Mouse (Mus musculus) gastrocnemius, postnatal 14 days (tissue): Measurements from ENCODE around the gene Gja5. TPM values are rescaled to one million over a fixed set of nuclear protein-coding genes. Genes with fewer than 3 reads are reported as not detected.
"Not testable (repeated sequence)": the region's sequence is repeated elsewhere in the genome, so short reads cannot be mapped to it uniquely, and the experiment has no call there.

ENCODE experiments used
- DNase-seq: peaks from one replicate; pipeline ENCODE4 v3.0.0; 2021; ENCODE audit warnings: mixed read lengths
- intact Hi-C: fragments of 180-260 bp; cut with DNase I; formaldehyde crosslinking; loops from one replicate; pipeline ENCODE4 v1.15.1; 2025; ENCODE audit warnings: low total_unique reads
- total RNA-seq, 2 experiments: library from RNA; stranded (reverse); gene quantifications; 2 replicates each; pipeline ENCODE4 v1.2.3; 2021

The Gja5 gene
- total RNA-seq, 2 experiments from 2014 or later, result 3.1 to 3.9 TPM

DNA sequence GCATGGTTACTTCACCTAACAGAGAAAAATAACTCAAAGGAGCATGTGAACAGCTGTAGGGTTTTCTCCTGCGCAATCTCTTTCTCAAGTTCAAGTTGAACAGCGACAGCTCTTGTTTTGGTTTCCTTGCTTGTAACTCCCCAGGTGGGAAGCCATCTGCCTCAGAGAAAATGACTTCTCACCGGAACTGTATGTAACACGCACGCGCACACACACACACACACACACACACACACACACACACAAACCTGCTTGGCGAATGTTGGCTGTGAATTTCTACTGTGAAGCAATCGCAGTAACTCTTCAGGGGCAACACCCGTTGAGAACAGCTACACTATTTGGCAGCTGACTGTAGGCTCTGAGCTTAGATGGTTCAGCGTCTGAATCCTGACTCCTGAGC lies 98.6 kb downstream of the Gja5 start:
- intact Hi-C loops, result no loop called here
- DNase-seq, result no peak

- DNase-seq, result no peak
- intact Hi-C loops, result no loop called here
Measured at GRCm38 (mm10) chr3:97004509-97004908, 100.0 kb downstream of the Gja5 start.

GRCm38 (mm10) chr3:97007010-97007448 lies 102.5 kb downstream of the Gja5 start:
- intact Hi-C loops, result no loop called here
- DNase-seq, result no peak

DNA sequence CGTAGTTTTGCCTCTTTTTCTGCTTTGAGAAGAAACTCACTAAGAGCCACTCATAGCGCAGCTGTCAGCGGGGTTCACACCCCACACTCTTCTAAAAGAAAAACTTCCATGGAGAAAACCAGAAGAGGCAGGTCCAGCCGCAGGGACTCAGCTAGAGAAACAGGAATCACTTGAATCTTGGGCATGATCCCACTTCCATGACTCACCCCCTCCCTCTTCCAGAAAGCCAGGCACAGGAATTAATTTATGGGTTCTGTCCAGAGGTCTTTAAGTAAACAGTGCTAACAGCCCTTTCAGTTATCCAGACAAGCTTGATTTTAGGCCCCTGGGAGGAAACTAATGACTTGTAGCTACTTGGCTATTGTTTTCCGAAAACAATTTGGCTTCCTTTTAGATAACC lies 120.7 kb downstream of the Gja5 start:
- intact Hi-C loops, result no loop called here
- DNase-seq, result peak; percentile 38

- no peak for DNase-seq
- intact Hi-C loops, result no loop called here
Measured at GRCm38 (mm10) chr3:97032053-97032496, 127.6 kb downstream of the Gja5 start.

DNA sequence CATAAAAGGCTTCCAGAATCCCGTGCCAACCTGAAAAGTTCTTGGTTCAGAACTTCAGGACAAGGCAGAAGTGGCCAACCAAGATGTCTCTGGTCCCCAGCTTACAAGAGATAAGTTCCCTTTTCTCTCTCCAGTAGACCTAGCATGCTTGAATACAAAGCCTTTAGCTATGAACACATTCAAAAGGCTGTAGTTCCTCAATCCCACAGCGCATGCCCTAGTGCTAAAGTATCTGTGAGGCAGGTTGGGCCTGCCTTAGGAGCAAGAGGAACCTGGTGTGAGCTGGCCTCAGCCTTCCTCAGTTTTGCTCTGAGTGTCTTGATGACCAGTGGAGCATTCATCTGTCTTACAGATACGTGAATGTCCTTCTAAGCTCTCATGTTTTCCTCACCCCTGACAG lies 131.1 kb downstream of the Gja5 start:
- intact Hi-C loops, result no loop called here
- DNase-seq, result no peak

DNA sequence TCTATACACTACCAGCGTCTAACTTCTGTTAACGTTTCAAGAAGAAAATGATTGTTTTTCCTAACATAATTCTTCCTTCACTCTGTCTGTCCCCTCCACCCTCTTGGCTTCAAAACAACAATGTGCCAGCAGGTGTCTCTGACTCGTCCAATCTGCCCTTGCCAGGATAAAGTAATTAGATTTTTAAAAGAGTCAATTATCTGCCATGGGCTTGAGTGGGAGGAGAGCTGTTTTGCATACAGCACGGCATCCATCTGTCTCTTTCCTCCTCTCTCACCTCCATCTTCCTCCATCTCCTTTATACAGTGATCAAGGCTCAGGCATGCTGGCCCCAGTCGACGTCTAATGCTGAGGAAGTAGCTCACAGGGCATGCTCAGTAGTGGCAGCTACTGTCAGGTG lies 132.6 kb downstream of the Gja5 start:
- DNase-seq, result no peak
- intact Hi-C loops, result no loop called here

GRCm38 (mm10) chr3:97039721-97040120 lies 135.2 kb downstream of the Gja5 start:
- no peak for DNase-seq
- intact Hi-C loops, result no loop called here

GRCm38 (mm10) chr3:97044188-97044587 lies 139.7 kb downstream of the Gja5 start:
- intact Hi-C loops, result no loop called here
- no peak for DNase-seq

DNA sequence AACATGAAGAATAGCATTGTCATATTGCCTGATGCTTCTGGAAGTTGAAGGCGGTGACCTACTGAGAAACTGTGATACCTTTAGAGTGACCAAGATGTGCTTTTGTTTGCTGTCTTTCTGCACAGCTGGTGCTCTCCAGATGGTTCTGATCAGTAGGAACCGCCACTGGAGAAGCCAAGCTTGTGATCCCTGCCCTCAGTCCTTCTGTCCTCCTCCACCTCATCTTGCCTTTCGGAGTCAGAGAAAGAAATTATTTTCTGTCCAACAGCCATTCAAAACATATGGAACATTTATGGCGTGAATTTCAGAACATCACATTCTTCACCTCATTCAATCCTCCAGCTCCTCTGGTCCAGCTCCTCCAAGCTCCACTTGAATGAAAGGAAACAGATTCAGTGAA lies 143.3 kb downstream of the Gja5 start:
- intact Hi-C loops, result no loop called here

DNA sequence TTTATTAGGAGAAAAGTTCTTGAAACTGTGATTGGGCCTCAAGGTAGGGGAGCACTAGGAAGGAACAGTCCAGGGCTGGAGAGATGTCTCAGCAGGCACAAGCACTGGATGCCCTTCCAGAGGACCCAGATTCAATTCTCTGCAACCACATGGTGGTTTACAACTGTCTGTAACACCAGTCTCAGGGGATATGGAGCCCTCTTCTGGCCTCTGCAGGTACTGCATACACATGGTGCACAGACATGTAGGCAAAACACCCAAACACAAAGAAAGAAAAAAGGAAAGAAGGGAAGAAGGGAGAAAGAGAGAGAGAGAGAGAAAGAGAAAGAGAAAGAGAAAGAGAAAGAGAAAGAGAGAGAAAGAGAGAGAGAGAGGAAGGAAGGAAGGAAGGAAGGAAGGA lies 143.9 kb downstream of the Gja5 start:
- DNase-seq, result no peak
- intact Hi-C loops, result no loop called here

More for the DNA sequence above, 143.3 kb downstream of the Gja5 start:
- DNase-seq, result no peak

GRCm38 (mm10) chr3:97051264-97051744 lies 146.8 kb downstream of the Gja5 start:
- DNase-seq, result no peak
- intact Hi-C loops, result no loop called here

DNA sequence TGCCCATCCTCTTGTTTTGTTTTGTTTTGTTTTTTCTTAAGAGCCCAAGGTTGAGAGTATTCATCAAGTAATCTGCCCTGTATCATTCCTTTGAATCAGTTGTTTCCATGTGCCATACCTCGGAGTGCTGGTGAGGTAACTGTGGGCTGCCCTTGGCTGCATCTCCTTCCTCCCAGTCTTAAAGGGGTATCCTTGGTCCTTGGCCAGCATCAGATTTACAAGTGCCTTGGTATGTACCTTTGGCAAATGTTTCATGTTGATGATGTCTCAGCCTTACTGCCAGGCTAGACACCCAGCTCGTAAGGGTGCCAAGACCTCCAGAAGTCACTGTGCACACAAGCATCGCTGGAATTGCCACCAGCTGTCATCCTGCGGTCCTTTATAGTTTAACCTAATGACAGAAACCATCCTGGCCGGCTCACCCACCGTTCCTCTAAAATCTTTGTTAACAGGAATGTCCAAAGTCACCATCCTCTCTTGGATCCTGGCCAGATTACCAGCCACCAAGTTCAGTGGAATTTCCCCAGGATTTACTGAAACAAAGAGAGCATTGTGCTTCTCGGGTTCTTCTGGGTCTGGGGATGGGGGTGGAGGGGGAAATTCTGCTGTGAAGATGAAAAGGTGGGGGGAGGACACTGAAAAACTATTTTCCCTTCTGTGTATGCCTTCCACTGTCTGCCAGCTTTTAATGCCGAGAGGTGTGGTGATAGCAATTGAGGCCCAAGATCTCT lies 147.7 kb downstream of the Gja5 start:
- DNase-seq, result no peak
- intact Hi-C loops, result no loop called here

DNA sequence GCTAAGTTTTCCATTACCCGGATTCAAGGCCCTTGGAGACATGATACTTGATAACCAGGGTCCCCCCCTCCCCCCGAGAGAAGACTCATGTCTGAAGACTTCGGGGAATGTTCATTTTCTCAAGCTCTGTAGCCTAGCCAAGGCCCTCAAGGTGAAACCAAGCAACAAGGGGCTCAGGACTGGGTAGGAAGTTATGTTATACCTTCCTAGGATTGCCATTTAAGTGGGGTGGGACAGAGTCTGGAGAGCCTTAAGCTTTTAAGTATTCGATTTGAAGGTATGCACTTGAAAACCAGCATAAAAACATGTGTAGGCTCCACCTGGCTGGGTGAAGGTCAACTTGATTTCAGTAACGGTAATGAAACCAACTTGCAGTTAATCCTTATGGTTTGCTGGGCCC lies 154.2 kb downstream of the Gja5 start:
- intact Hi-C loops, result no loop called here
- DNase-seq, result no peak

- DNase-seq, result no peak
- intact Hi-C loops, result no loop called here
Measured at GRCm38 (mm10) chr3:97060119-97060518, 155.6 kb downstream of the Gja5 start.

DNA sequence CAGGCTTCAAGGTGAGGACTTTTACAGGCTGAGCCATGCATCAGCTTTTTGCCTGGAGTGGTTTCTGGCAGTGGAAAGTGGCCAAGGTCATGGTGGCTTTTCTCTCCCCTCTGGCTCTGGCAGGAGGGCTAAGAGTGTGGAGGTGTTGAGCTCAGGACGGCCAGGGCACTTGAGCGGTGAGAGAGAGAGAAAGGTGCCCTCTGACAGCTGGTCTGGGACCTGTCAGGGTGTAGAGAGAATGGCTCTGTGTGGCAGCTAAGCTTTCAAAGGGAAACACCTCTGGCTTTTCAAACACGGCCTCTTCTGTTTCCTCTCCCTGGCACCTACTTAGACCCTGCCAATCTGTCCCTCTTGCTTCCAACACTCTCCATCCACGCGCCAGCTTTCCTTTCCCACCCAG lies 158.3 kb downstream of the Gja5 start:
- DNase-seq, result no peak
- intact Hi-C loops, result no loop called here

- peak; percentile 42 for DNase-seq
- intact Hi-C loops, result no loop called here
Measured at GRCm38 (mm10) chr3:97064046-97064445, 159.6 kb downstream of the Gja5 start.

DNA sequence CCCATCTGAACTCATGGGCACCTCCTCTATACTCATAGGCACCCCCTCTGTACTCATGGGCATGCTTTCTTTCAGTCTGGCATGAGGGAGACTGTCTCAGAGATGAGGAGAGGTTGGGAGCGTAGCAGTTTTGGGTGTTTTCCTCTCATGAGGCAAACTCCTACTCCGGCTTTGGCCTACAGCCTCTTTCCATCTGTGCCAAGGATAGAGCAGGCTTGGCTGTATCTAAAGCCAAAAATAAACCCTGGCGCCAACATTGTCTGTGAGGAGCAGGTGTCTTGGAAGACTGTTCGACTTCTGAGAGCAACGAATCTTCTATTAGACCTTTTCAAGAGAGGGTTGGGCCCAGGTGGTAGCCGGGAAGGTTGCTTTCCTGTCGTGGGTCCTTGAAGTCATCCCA lies 165.1 kb downstream of the Gja5 start:
- intact Hi-C loops, DNase-seq: not testable (repeated sequence)

GRCm38 (mm10) chr3:97071916-97072315 lies 167.4 kb downstream of the Gja5 start:
- intact Hi-C loops, DNase-seq: not testable (repeated sequence)

- intact Hi-C loops, DNase-seq: not testable (repeated sequence)
Measured at GRCm38 (mm10) chr3:97072361-97072760, 167.9 kb downstream of the Gja5 start.

- not testable (repeated sequence) for DNase-seq
- intact Hi-C loops, result loop anchor here (5.0 kb wide), 1 partner anchor 139 kb away; no protein-coding TSS in a partner anchor
Measured at GRCm38 (mm10) chr3:97075744-97076350, 171.4 kb downstream of the Gja5 start.
